Mouse (Mus musculus): Measurements from ENCODE around the gene Nme6.

DNA sequence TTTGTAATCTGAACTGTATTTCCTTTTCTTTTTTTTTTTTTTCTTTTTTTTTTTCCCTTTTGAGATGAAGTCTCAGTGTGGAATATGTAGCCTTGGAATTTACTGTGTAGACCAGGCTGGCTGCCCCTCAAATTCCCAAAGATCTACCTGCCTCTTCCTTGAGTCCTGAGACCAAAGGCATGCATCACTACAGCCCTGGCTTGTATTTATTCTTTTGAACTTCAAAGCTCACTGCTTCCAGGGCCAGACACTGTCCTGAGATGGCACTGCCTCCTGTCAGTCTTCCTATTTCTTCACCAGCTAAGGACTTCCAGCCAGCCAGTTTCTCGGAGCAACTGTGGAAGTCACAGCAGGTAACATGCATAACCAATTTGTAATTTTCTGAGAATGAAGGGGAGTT, 20.6 kb upstream of the Nme6 start, which contains the start of gene Spink8:
- TF ChIP-seq CTCF (IDR thresholded peaks at IDR 0.05; ENCODE audit: control insufficient read depth, insufficient read depth, low read length) (no peak), POLR2A (IDR thresholded peaks at IDR 0.05; ENCODE audit: borderline replicate concordance, control insufficient read depth, low read depth, low read length) (no peak)

All from bone marrow, adult 2 months (tissue).